Mouse (Mus musculus) heart, embryonic 16.5 days (tissue): ENCODE measurements around the gene 2010109A12Rik. TPM values are rescaled to one million over a fixed set of nuclear protein-coding genes. Genes with fewer than 3 reads are reported as not detected.

Experiments used
- ATAC-seq: fragments of 200-750 bp; cut with Nextera tagmentation; replicated peaks from 2 replicates; pipeline ENCODE4 v1.8.0; 2017; ENCODE audit warnings: moderate number of reproducible peaks; ENCODE audit not compliant: insufficient read depth, low FRiP score; ENCODE audit errors: extremely low read depth
- H3K27ac ChIP-seq: fragments of 300-500 bp; sonication (generic); 2 replicates; pipeline ENCODE4 v1.5.1; 2014; ENCODE audit warnings: mild to moderate bottlenecking, low read length, control low read depth, moderate library complexity
- H3K27me3 ChIP-seq: fragments of 300-500 bp; sonication (generic); 2 replicates; pipeline ENCODE4 v1.6.1; 2014; ENCODE audit warnings: low read length, mixed read lengths; ENCODE audit not compliant: control insufficient read depth, insufficient read depth
- H3K36me3 ChIP-seq: fragments of 300-500 bp; sonication (generic); 2 replicates; pipeline ENCODE4 v1.6.1; 2014; ENCODE audit not compliant: control insufficient read depth, insufficient read depth
- H3K4me1 ChIP-seq: fragments of 300-500 bp; sonication (generic); 2 replicates; pipeline ENCODE4 v1.6.1; 2014; ENCODE audit warnings: low read length, mixed read lengths; ENCODE audit not compliant: control insufficient read depth, insufficient read depth
- H3K4me2 ChIP-seq: fragments of 300-500 bp; sonication (generic); 2 replicates; pipeline ENCODE4 v1.6.1; 2014; ENCODE audit warnings: low read depth, mild to moderate bottlenecking, control low read depth, low read length
- H3K4me3 ChIP-seq: fragments of 300-500 bp; sonication (generic); 2 replicates; pipeline ENCODE4 v1.5.1; 2014; ENCODE audit warnings: mild to moderate bottlenecking, control low read depth, low read length
- H3K9ac ChIP-seq: fragments of 300-500 bp; sonication (generic); 2 replicates; pipeline ENCODE4 v1.6.1; 2014; ENCODE audit warnings: low read length, control low read depth
- H3K9me3 ChIP-seq: fragments of 300-500 bp; sonication (generic); replicated peaks from 2 replicates; pipeline ENCODE4 v1.6.1; 2016; ENCODE audit warnings: low read length; ENCODE audit not compliant: control insufficient read depth
- WGBS: fragments of 180-500 bp; shearing (Covaris S2); extraction: QIAGEN DNeasy Blood & Tissue Kit; methylation state at CpG from one replicate; pipeline ENCODE4 v1.1.7; 2014; 5-methylcytosine and 5-hydroxymethylcytosine counted together
- polyA plus RNA-seq: library from polyadenylated mRNA; unstranded; fragments of >200 nt; fragmentation: Nextera tagmentation; extraction: Ambion mirVana; gene quantifications from 2 replicates; pipeline ENCODE4 v1.2.1, GENCODE M21; 2015

2010109A12Rik gene
- polyA plus RNA-seq, 1 experiment from 2014 or later, result 2.0 TPM

- Histone ChIP-seq H3K4me3 (no peak overlapping the region), H3K27ac (no peak overlapping the region), H3K9me3 (no peaks in the 10 kb centered on the region), H3K36me3 (no peaks in the 10 kb centered on the region), H3K4me1 (no peaks in the 10 kb centered on the region), H3K9ac (no peak overlapping the region), H3K4me2 (no peak overlapping the region), H3K27me3 (no peaks in the 10 kb centered on the region)
- ATAC-seq, result no peak
- 78% methylated on average over 3 of the region's 3 CpGs for WGBS
Observed at GRCm38 (mm10) chr5:93218375-93218774, 12.1 kb downstream of the 2010109A12Rik start.

DNA sequence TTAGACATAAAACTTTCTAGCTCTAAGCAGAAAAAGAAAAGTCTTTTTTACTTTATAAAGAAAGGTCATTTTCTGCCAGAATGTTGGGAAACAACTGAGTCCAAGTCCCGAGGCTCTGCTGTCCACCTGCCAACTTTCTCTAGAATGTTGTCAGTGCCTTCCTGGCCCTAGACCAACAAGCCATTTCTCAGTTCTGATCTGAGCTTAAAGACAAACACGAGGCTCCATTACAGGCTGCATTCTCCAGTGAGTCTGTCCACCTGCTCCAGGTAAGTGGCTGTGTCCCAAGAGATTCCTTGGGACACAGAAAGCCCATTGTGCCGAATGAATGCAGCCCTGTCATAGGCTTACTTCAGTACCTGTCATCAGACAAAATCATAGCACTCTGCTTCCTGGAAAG, 15.3 kb downstream of the 2010109A12Rik start:
- WGBS, result 41% methylated on average over 3 of the region's 3 CpGs
- Histone ChIP-seq H3K4me1 (no peaks in the 10 kb centered on the region), H3K4me2 (no peak overlapping the region), H3K27me3 (no peaks in the 10 kb centered on the region), H3K9ac (no peak overlapping the region), H3K36me3 (no peaks in the 10 kb centered on the region), H3K9me3 (no peaks in the 10 kb centered on the region), H3K27ac (no peak overlapping the region), H3K4me3 (no peak overlapping the region)
- ATAC-seq, result no peak

DNA sequence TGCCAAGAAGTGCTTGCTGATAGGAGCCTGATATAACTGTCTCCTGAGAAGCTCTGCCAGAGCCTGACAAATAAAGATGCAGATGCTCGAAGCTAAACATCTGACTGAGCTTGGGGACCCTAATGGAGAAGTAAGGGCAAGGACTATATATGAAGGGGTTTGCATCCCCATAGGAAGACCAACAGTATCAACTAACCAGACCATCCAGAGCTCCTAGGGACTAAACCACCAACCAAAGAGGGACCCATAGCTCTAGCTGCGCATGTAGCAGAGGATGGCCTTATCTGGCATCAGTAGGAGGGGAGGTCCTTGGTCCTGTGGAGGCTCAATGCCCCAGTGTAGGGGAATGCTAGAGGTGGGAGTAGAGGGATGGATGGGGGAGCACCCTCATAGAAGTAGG, 18.2 kb downstream of the 2010109A12Rik start:
- Histone ChIP-seq H3K27me3 (no peaks in the 10 kb centered on the region), H3K4me3 (no peak overlapping the region), H3K9me3 (no peaks in the 10 kb centered on the region), H3K27ac (no peak overlapping the region), H3K4me2 (no peak overlapping the region), H3K4me1 (no peaks in the 10 kb centered on the region), H3K9ac (no peak overlapping the region), H3K36me3 (no peaks in the 10 kb centered on the region)
- WGBS, result 56% methylated on average over 2 of the region's 2 CpGs
- no peak for ATAC-seq

DNA sequence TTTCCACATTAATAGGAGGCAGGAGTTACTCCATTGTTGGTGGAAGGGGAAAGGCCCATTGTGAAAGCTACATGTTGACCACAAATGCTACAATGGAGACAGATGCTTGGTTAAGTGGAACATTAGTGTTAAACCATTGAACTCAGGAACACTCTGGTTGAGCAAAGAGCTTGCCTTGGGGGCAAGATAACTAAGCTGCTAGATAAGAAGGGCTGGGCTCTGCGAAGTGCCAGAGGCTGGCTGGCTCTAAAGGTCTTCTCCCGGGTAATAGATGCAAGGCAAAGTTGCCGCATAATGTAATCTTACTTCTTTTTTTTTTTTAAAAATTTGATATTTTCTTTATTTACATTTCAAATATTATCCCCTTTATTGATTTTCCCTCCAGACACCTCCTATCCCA, 20.8 kb downstream of the 2010109A12Rik start:
- WGBS, result 74% methylated on average over 3 of the region's 3 CpGs
- Histone ChIP-seq H3K27me3 (no peaks in the 10 kb centered on the region), H3K9ac (no peak overlapping the region), H3K27ac (no peak overlapping the region), H3K4me1 (no peaks in the 10 kb centered on the region), H3K4me2 (no peak overlapping the region), H3K9me3 (no peaks in the 10 kb centered on the region), H3K4me3 (no peak overlapping the region), H3K36me3 (no peaks in the 10 kb centered on the region)
- no peak for ATAC-seq

GRCm38 (mm10) chr5:93229527-93229926, 23.2 kb downstream of the 2010109A12Rik start:
- WGBS, result 67% methylated on average over 2 of the region's 2 CpGs
- Histone ChIP-seq H3K36me3 (no peaks in the 10 kb centered on the region), H3K4me3 (no peak overlapping the region), H3K4me1 (no peaks in the 10 kb centered on the region), H3K27me3 (no peaks in the 10 kb centered on the region), H3K27ac (no peak overlapping the region), H3K9me3 (no peaks in the 10 kb centered on the region), H3K4me2 (no peak overlapping the region), H3K9ac (no peak overlapping the region)
- no peak for ATAC-seq

GRCm38 (mm10) chr5:93231721-93232120, 25.4 kb downstream of the 2010109A12Rik start:
- no peaks in the 10 kb centered on the region for H3K27me3 ChIP-seq
- H3K4me1 ChIP-seq, result no peaks in the 10 kb centered on the region
- ATAC-seq, result no peak
- H3K9me3 ChIP-seq, result no peaks in the 10 kb centered on the region
- H3K27ac ChIP-seq, result no peak overlapping the region
- 65% methylated on average over 3 of the region's 3 CpGs for WGBS
- H3K9ac ChIP-seq, result no peak overlapping the region
- no peak overlapping the region for H3K4me2 ChIP-seq
- no peaks in the 10 kb centered on the region for H3K36me3 ChIP-seq
- no peak overlapping the region for H3K4me3 ChIP-seq

GRCm38 (mm10) chr5:93232838-93233237, 26.5 kb downstream of the 2010109A12Rik start:
- Histone ChIP-seq H3K36me3 (no peaks in the 10 kb centered on the region), H3K9ac (no peak overlapping the region), H3K4me2 (no peak overlapping the region), H3K27ac (no peak overlapping the region), H3K27me3 (no peaks in the 10 kb centered on the region), H3K4me1 (no peaks in the 10 kb centered on the region), H3K9me3 (no peaks in the 10 kb centered on the region), H3K4me3 (no peak overlapping the region)
- no peak for ATAC-seq
- 92% methylated on average over 2 of the region's 2 CpGs for WGBS

GRCm38 (mm10) chr5:93234130-93234529, 27.8 kb downstream of the 2010109A12Rik start:
- Histone ChIP-seq H3K9me3 (no peaks in the 10 kb centered on the region), H3K9ac (no peak overlapping the region), H3K36me3 (no peaks in the 10 kb centered on the region), H3K4me1 (no peaks in the 10 kb centered on the region), H3K27me3 (no peaks in the 10 kb centered on the region), H3K4me2 (no peak overlapping the region), H3K4me3 (no peak overlapping the region), H3K27ac (no peak overlapping the region)
- WGBS, result 68% methylated on average over 4 of the region's 4 CpGs
- no peak for ATAC-seq

- Histone ChIP-seq H3K27me3 (no peaks in the 10 kb centered on the region), H3K4me3 (no peak overlapping the region), H3K9me3 (no peaks in the 10 kb centered on the region), H3K27ac (no peak overlapping the region), H3K36me3 (no peaks in the 10 kb centered on the region), H3K4me1 (no peaks in the 10 kb centered on the region), H3K9ac (no peak overlapping the region), H3K4me2 (no peak overlapping the region)
- ATAC-seq, result no peak
- 66% methylated on average over 2 of the region's 2 CpGs for WGBS
Observed at GRCm38 (mm10) chr5:93234605-93235004, 28.3 kb downstream of the 2010109A12Rik start.

GRCm38 (mm10) chr5:93235888-93236287, 29.6 kb downstream of the 2010109A12Rik start:
- H3K4me3 ChIP-seq, result no peak overlapping the region

More at GRCm38 (mm10) chr5:93235888-93236287, 29.6 kb downstream of the 2010109A12Rik start:
- Histone ChIP-seq H3K27me3 (no peaks in the 10 kb centered on the region), H3K36me3 (no peaks in the 10 kb centered on the region), H3K9me3 (no peaks in the 10 kb centered on the region), H3K4me2 (no peak overlapping the region), H3K9ac (no peak overlapping the region), H3K4me1 (no peaks in the 10 kb centered on the region), H3K27ac (no peak overlapping the region)
- no peak for ATAC-seq
- 88% methylated on average over 3 of the region's 3 CpGs for WGBS
